Mouse (Mus musculus) forebrain, embryonic 13.5 days (tissue): ENCODE measurements at regions not wholly inside any gene's neighbourhood (a gene's known extent, or its start where the extent isn't known, plus 50 kb on each side); places are given as distances from the start of the nearest gene placed in this dataset.
"Not testable (repeated sequence)": the region's sequence is repeated elsewhere in the genome, so short reads cannot be mapped to it uniquely, and the experiment has no call there.

Experiments used
- ATAC-seq: fragments of 200-750 bp; cut with Nextera tagmentation; 2 replicates; pipeline ENCODE4 v1.8.0; 2017
- H3K27ac ChIP-seq: fragments of 300-500 bp; sonication (generic); 2 replicates; pipeline ENCODE4 v1.5.1; 2015; ENCODE audit warnings: inconsistent platforms, mild to moderate bottlenecking, moderate library complexity
- H3K27me3 ChIP-seq: fragments of 300-500 bp; sonication (generic); 2 replicates; pipeline ENCODE4 v1.6.1; 2015; ENCODE audit warnings: mild to moderate bottlenecking, inconsistent platforms
- H3K36me3 ChIP-seq: fragments of 300-500 bp; sonication (generic); 2 replicates; pipeline ENCODE4 v1.6.1; 2015; ENCODE audit warnings: mild to moderate bottlenecking, inconsistent platforms; ENCODE audit not compliant: poor library complexity, severe bottlenecking
- H3K4me1 ChIP-seq: fragments of 300-500 bp; sonication (generic); 2 replicates; pipeline ENCODE4 v1.6.1; 2015; ENCODE audit warnings: inconsistent platforms
- H3K4me2 ChIP-seq: fragments of 300-500 bp; sonication (generic); 2 replicates; pipeline ENCODE4 v1.6.1; 2015; ENCODE audit warnings: inconsistent platforms, mild to moderate bottlenecking, moderate library complexity
- H3K4me3 ChIP-seq: fragments of 300-500 bp; sonication (generic); 2 replicates; pipeline ENCODE4 v1.5.1; 2015; ENCODE audit warnings: mild to moderate bottlenecking, inconsistent platforms
- H3K9ac ChIP-seq: fragments of 300-500 bp; sonication (generic); 2 replicates; pipeline ENCODE4 v1.6.1; 2015; ENCODE audit warnings: mild to moderate bottlenecking, inconsistent platforms
- H3K9me3 ChIP-seq: fragments of 300-500 bp; sonication (generic); replicated peaks from 2 replicates; pipeline ENCODE4 v1.6.1; 2016; ENCODE audit warnings: inconsistent platforms
- WGBS: fragments of 180-500 bp; shearing (Covaris S2); methylation state at CpG from one replicate; pipeline ENCODE4 v1.1.7; 2015; 5-methylcytosine and 5-hydroxymethylcytosine counted together

GRCm38 (mm10) chr14:53020152-53020551 lies 524.6 kb upstream of the Olfr1507 start:
- not testable (repeated sequence) for H3K27ac ChIP-seq, H3K36me3 ChIP-seq, H3K27me3 ChIP-seq, ATAC-seq, H3K4me2 ChIP-seq, H3K9me3 ChIP-seq, H3K9ac ChIP-seq, H3K4me3 ChIP-seq, H3K4me1 ChIP-seq
- no CpG with 5 or more reads among the region's 6 CpGs for WGBS

GRCm38 (mm10) chr14:53007741-53008140 lies 512.2 kb upstream of the Olfr1507 start:
- H3K4me2 ChIP-seq, H3K4me3 ChIP-seq, H3K9ac ChIP-seq, H3K4me1 ChIP-seq, ATAC-seq, H3K36me3 ChIP-seq, H3K27me3 ChIP-seq, H3K9me3 ChIP-seq, H3K27ac ChIP-seq: not testable (repeated sequence)
- no CpG with 5 or more reads among the region's 5 CpGs for WGBS

- not testable (repeated sequence) for H3K27ac ChIP-seq, H3K9ac ChIP-seq, H3K36me3 ChIP-seq, H3K4me3 ChIP-seq, H3K9me3 ChIP-seq, ATAC-seq, H3K4me1 ChIP-seq, H3K27me3 ChIP-seq, H3K4me2 ChIP-seq
- no CpG with 5 or more reads among the region's 4 CpGs for WGBS
Measured at GRCm38 (mm10) chr14:53007323-53007722, 511.8 kb upstream of the Olfr1507 start.

- not testable (repeated sequence) for H3K9ac ChIP-seq, H3K4me3 ChIP-seq, H3K27ac ChIP-seq, H3K4me2 ChIP-seq, H3K27me3 ChIP-seq, H3K9me3 ChIP-seq, H3K36me3 ChIP-seq, H3K4me1 ChIP-seq, ATAC-seq
- WGBS: 84% methylated on average over 1 of the region's 1 CpGs
Measured at GRCm38 (mm10) chr14:53001289-53001688, 505.7 kb upstream of the Olfr1507 start.

GRCm38 (mm10) chr14:52992106-52992760 lies 496.7 kb upstream of the Olfr1507 start:
- H3K27me3 ChIP-seq, H3K36me3 ChIP-seq, H3K9ac ChIP-seq, H3K4me2 ChIP-seq, H3K27ac ChIP-seq, H3K4me1 ChIP-seq, ATAC-seq, H3K9me3 ChIP-seq, H3K4me3 ChIP-seq: not testable (repeated sequence)
- WGBS: 14% methylated on average over 1 of the region's 4 CpGs

- H3K27ac ChIP-seq, H3K36me3 ChIP-seq, H3K9ac ChIP-seq, H3K4me2 ChIP-seq, H3K4me1 ChIP-seq, H3K9me3 ChIP-seq, H3K4me3 ChIP-seq, ATAC-seq, H3K27me3 ChIP-seq: not testable (repeated sequence)
- WGBS: no CpG with 5 or more reads among the region's 3 CpGs
Measured at GRCm38 (mm10) chr14:52991328-52991665, 495.7 kb upstream of the Olfr1507 start.

- H3K27me3 ChIP-seq, H3K9me3 ChIP-seq, H3K9ac ChIP-seq, H3K4me3 ChIP-seq, H3K4me2 ChIP-seq, H3K4me1 ChIP-seq, H3K36me3 ChIP-seq, ATAC-seq, H3K27ac ChIP-seq: not testable (repeated sequence)
- no CpG with 5 or more reads among the region's 12 CpGs for WGBS
Measured at GRCm38 (mm10) chr14:52990569-52991327, 495.2 kb upstream of the Olfr1507 start.

- H3K9me3 ChIP-seq, H3K9ac ChIP-seq, H3K4me1 ChIP-seq, H3K4me2 ChIP-seq, H3K36me3 ChIP-seq, H3K4me3 ChIP-seq, ATAC-seq, H3K27ac ChIP-seq, H3K27me3 ChIP-seq: not testable (repeated sequence)
- WGBS: 83% methylated on average over 1 of the region's 1 CpGs
Measured at GRCm38 (mm10) chr14:52989940-52990339, 494.4 kb upstream of the Olfr1507 start.

GRCm38 (mm10) chr14:52988563-52988962 lies 493.0 kb upstream of the Olfr1507 start:
- H3K4me1 ChIP-seq, H3K36me3 ChIP-seq, H3K27me3 ChIP-seq, H3K4me3 ChIP-seq, ATAC-seq, H3K4me2 ChIP-seq, H3K9ac ChIP-seq, H3K9me3 ChIP-seq, H3K27ac ChIP-seq: not testable (repeated sequence)
- WGBS: no CpG with 5 or more reads among the region's 6 CpGs

- H3K9ac ChIP-seq, H3K27me3 ChIP-seq, H3K36me3 ChIP-seq, H3K9me3 ChIP-seq, H3K4me1 ChIP-seq, H3K4me3 ChIP-seq, H3K27ac ChIP-seq, H3K4me2 ChIP-seq: not testable (repeated sequence)
- peak; percentile 72; the same call in 1 of the 2 replicates for ATAC-seq
- no CpG with 5 or more reads among the region's 12 CpGs for WGBS
Measured at GRCm38 (mm10) chr14:52972207-52973003, 476.9 kb upstream of the Olfr1507 start.

- H3K27me3 ChIP-seq, H3K9me3 ChIP-seq, H3K27ac ChIP-seq, H3K9ac ChIP-seq, H3K4me3 ChIP-seq, H3K4me2 ChIP-seq, H3K36me3 ChIP-seq, ATAC-seq, H3K4me1 ChIP-seq: not testable (repeated sequence)
- WGBS: 82% methylated on average over 3 of the region's 4 CpGs
Measured at GRCm38 (mm10) chr14:52962110-52962509, 466.6 kb upstream of the Olfr1507 start.

- ATAC-seq, H3K27me3 ChIP-seq, H3K4me3 ChIP-seq, H3K4me1 ChIP-seq, H3K27ac ChIP-seq, H3K36me3 ChIP-seq, H3K9ac ChIP-seq, H3K4me2 ChIP-seq, H3K9me3 ChIP-seq: not testable (repeated sequence)
- WGBS: 93% methylated on average over 2 of the region's 2 CpGs
Measured at GRCm38 (mm10) chr14:52956515-52956914, 461.0 kb upstream of the Olfr1507 start.
